Comparison of ENCODE assay signal across 8 mouse cellular contexts in genomic region chr8:95002089-95002655, GRCm38 (mm10). TPM values are rescaled to one million over a fixed set of nuclear protein-coding genes. Genes with fewer than 3 reads are reported as not detected.
A peak's percentile ranks its signal among the peaks of the same experiment; 100 is the strongest.
DNase-seq lines count a peak whose midpoint lies in the region; ATAC-seq and TF ChIP-seq lines count a peak whose summit lies in the region.

No protein-coding gene starts in this region.

- peaks cover 52% of the 10 kb centered on the region for H3K4me1 ChIP-seq in midbrain, embryonic 10.5 days
- H3K4me1 ChIP-seq in midbrain, embryonic 11.5 days (ENCODE audit: control insufficient read depth, insufficient read depth, low read length), result peaks cover 49% of the 10 kb centered on the region
- H3K4me1 ChIP-seq in hindbrain, embryonic 14.5 days (replicated peaks; ENCODE audit: control insufficient read depth, insufficient read depth, low read length), result peaks cover 53% of the 10 kb centered on the region
- H3K4me1 ChIP-seq in neural tube, embryonic 13.5 days (replicated peaks), result peaks cover 53% of the 10 kb centered on the region

- no peak; the same call in 1 of the 2 replicates for ATAC-seq in midbrain, embryonic 11.5 days (ENCODE audit: low FRiP score)
- ATAC-seq in hindbrain, embryonic 14.5 days (ENCODE audit: low FRiP score), result no peak
- ATAC-seq in neural tube, embryonic 13.5 days (ENCODE audit: low read depth), result no peak

- DNase-seq in gastrocnemius, adult 2 months, result peak; percentile 44
- no peak for DNase-seq in gastrocnemius, postnatal 36 days
- no peak for DNase-seq in midbrain, embryonic 10.5 days (ENCODE audit: low spot score)
- no peak for DNase-seq in midbrain, embryonic 11.5 days (ENCODE audit: low spot score, missing footprints)
- no peak for DNase-seq in hindbrain, embryonic 14.5 days (ENCODE audit: low spot score)
- no peak for DNase-seq in right cerebral cortex, postnatal 10 days (ENCODE audit: low spot score in 2 of 2)
- no peak for DNase-seq in layer of hippocampus, postnatal 36 days

- no peak overlapping the region for H3K9ac ChIP-seq in midbrain, embryonic 11.5 days (ENCODE audit: low read length)
- no peak overlapping the region for H3K9ac ChIP-seq in hindbrain, embryonic 14.5 days
- H3K9ac ChIP-seq in neural tube, embryonic 13.5 days, result peak overlapping the region; percentile 18

- H3K27ac ChIP-seq in gastrocnemius, adult 2 months, result peak overlapping the region; percentile 92
- peak overlapping the region; percentile 98; the same call in 1 of the 2 replicates for H3K27ac ChIP-seq in midbrain, embryonic 10.5 days (replicated peaks)
- no peak overlapping the region for H3K27ac ChIP-seq in midbrain, embryonic 11.5 days (ENCODE audit: low read depth, low read length)
- H3K27ac ChIP-seq in hindbrain, embryonic 14.5 days, result no peak overlapping the region
- H3K27ac ChIP-seq in neural tube, embryonic 13.5 days (replicated peaks), result peak overlapping the region; percentile 34; the same call in 1 of the 2 replicates

- H3K4me2 ChIP-seq in midbrain, embryonic 11.5 days, result no peak overlapping the region
- 0 out of 2 replicates have a peak overlapping the region, but pooled peaks have one; percentile 80 for H3K4me2 ChIP-seq in hindbrain, embryonic 14.5 days (replicated peaks)
- peak overlapping the region; percentile 79 for H3K4me2 ChIP-seq in neural tube, embryonic 13.5 days

- 65% methylated on average over 8 of the region's 8 CpGs for WGBS in midbrain, embryonic 10.5 days
- WGBS in midbrain, embryonic 11.5 days, result 69% methylated on average over 8 of the region's 8 CpGs
- 71% methylated on average over 8 of the region's 8 CpGs for whole genome bisulfite sequencing in hindbrain, embryonic 14.5 days
- 47% methylated on average over 8 of the region's 8 CpGs for WGBS in neural tube, embryonic 13.5 days

- no peaks in the 10 kb centered on the region for H3K27me3 ChIP-seq in midbrain, embryonic 10.5 days (ENCODE audit: low read depth, poor library complexity, severe bottlenecking)
- no peaks in the 10 kb centered on the region for H3K27me3 ChIP-seq in midbrain, embryonic 11.5 days (ENCODE audit: control insufficient read depth, insufficient read depth, low read length)
- no peaks in the 10 kb centered on the region for H3K27me3 ChIP-seq in hindbrain, embryonic 14.5 days (ENCODE audit: control insufficient read depth, insufficient read depth, low read length)
- H3K27me3 ChIP-seq in neural tube, embryonic 13.5 days, result no peaks in the 10 kb centered on the region

- peaks cover 76% of the 10 kb centered on the region for H3K36me3 ChIP-seq in midbrain, embryonic 10.5 days
- H3K36me3 ChIP-seq in midbrain, embryonic 11.5 days (ENCODE audit: control insufficient read depth, insufficient read depth, low read length), result peaks cover 38% of the 10 kb centered on the region
- H3K36me3 ChIP-seq in hindbrain, embryonic 14.5 days (replicated peaks; ENCODE audit: control insufficient read depth, insufficient read depth), result peaks cover 47% of the 10 kb centered on the region
- peaks cover 49% of the 10 kb centered on the region for H3K36me3 ChIP-seq in neural tube, embryonic 13.5 days

- H3K4me3 ChIP-seq in gastrocnemius, adult 2 months, result peak overlapping the region; percentile 42
- H3K4me3 ChIP-seq in midbrain, embryonic 10.5 days, result no peak overlapping the region
- H3K4me3 ChIP-seq in midbrain, embryonic 11.5 days (ENCODE audit: low read depth, low read length), result no peak overlapping the region
- H3K4me3 ChIP-seq in hindbrain, embryonic 14.5 days (replicated peaks; ENCODE audit: low read length), result no peak overlapping the region
- no peak overlapping the region for H3K4me3 ChIP-seq in neural tube, embryonic 13.5 days

- no peak for TF ChIP-seq CTCF in gastrocnemius, adult 2 months (IDR thresholded peaks at IDR 0.05)

- H3K9me3 ChIP-seq in midbrain, embryonic 10.5 days (replicated peaks), result no peaks in the 10 kb centered on the region
- H3K9me3 ChIP-seq in midbrain, embryonic 11.5 days (ENCODE audit: control insufficient read depth, low read length), result no peaks in the 10 kb centered on the region
- no peaks in the 10 kb centered on the region for H3K9me3 ChIP-seq in hindbrain, embryonic 14.5 days (ENCODE audit: control insufficient read depth, low read length)
- H3K9me3 ChIP-seq in neural tube, embryonic 13.5 days, result no peaks in the 10 kb centered on the region

- intact Hi-C loops in gastrocnemius, adult 2 months (cut with DNase I), result no loop called here
- intact Hi-C loops in gastrocnemius, postnatal 36 days (cut with DNase I), result no loop called here

RNA-seq across cellular contexts. Expression of gene Adgrg3, which starts 15.3 kb away (rescaled TPM):
- total RNA-seq in gastrocnemius, adult 2 months (2021), result under 1 TPM; 0.28 to 0.43 TPM
- under 1 TPM; 0.20 to 0.52 TPM for total RNA-seq in gastrocnemius, postnatal 36 days (2021)
- 3.8 and 3.9 TPM in 2 replicates for polyA plus RNA-seq in midbrain, embryonic 10.5 days (2016; fragmentation: Nextera tagmentation; extraction: Ambion mirVana)
- polyA plus RNA-seq in midbrain, embryonic 11.5 days (2014; fragmentation: Nextera tagmentation; extraction: Ambion mirVana), result 2.6 and 2.8 TPM in 2 replicates
- 1.1 and 1.2 TPM in 2 replicates for polyA plus RNA-seq in hindbrain, embryonic 14.5 days (2014; fragmentation: Nextera tagmentation; extraction: Ambion mirVana)
- 1.4 and 1.5 TPM in 2 replicates for polyA plus RNA-seq in neural tube, embryonic 13.5 days (2015; fragmentation: Nextera tagmentation; extraction: Ambion mirVana)
- total RNA-seq in layer of hippocampus, postnatal 36 days (2021), result under 1 TPM; 0.17 to 0.66 TPM

RNA-seq across cellular contexts. Expression of gene Adgrg1, which starts 27.6 kb away (rescaled TPM):
- total RNA-seq in gastrocnemius, adult 2 months (2021), result 10 to 100 TPM; 20.7 to 27.4 TPM
- 10 to 100 TPM; 20.9 to 25.5 TPM for total RNA-seq in gastrocnemius, postnatal 36 days (2021)
- 116 and 163 TPM in 2 replicates for polyA plus RNA-seq in midbrain, embryonic 10.5 days (2016; fragmentation: Nextera tagmentation; extraction: Ambion mirVana)
- polyA plus RNA-seq in midbrain, embryonic 11.5 days (2014; fragmentation: Nextera tagmentation; extraction: Ambion mirVana), result 153 and 157 TPM in 2 replicates
- polyA plus RNA-seq in hindbrain, embryonic 14.5 days (2014; fragmentation: Nextera tagmentation; extraction: Ambion mirVana), result 115 and 123 TPM in 2 replicates
- 160 and 168 TPM in 2 replicates for polyA plus RNA-seq in neural tube, embryonic 13.5 days (2015; fragmentation: Nextera tagmentation; extraction: Ambion mirVana)
- total RNA-seq in layer of hippocampus, postnatal 36 days (2021), result 100 to 1,000 TPM in 1 of 2 experiments, 10 to 100 TPM in 1; 79.5 to 104 TPM

RNA-seq across cellular contexts. Expression of gene Drc7, which starts 52.7 kb away (rescaled TPM):
- total RNA-seq in gastrocnemius, adult 2 months (2021), result not detected
- total RNA-seq in gastrocnemius, postnatal 36 days (2021), result not detected
- 0.11 and 0.14 TPM in 2 replicates for polyA plus RNA-seq in midbrain, embryonic 10.5 days (2016; fragmentation: Nextera tagmentation; extraction: Ambion mirVana)
- polyA plus RNA-seq in midbrain, embryonic 11.5 days (2014; fragmentation: Nextera tagmentation; extraction: Ambion mirVana), result 0.14 TPM in 1 of 2 replicates, not detected in the other
- 1.8 and 2.3 TPM in 2 replicates for polyA plus RNA-seq in hindbrain, embryonic 14.5 days (2014; fragmentation: Nextera tagmentation; extraction: Ambion mirVana)
- polyA plus RNA-seq in neural tube, embryonic 13.5 days (2015; fragmentation: Nextera tagmentation; extraction: Ambion mirVana), result 0.18 and 0.26 TPM in 2 replicates
- 1 to 10 TPM; 1.1 to 2.7 TPM for total RNA-seq in layer of hippocampus, postnatal 36 days (2021)

Comparison
In these comparisons a context has a peak if more than half of its experiments do, and no peak if none do; other contexts are left out.
1. H3K27ac ChIP-seq: peak in gastrocnemius, adult 2 months (single experiment), midbrain, embryonic 10.5 days (single experiment) and neural tube, embryonic 13.5 days (single experiment); none in midbrain, embryonic 11.5 days (single experiment) and hindbrain, embryonic 14.5 days (single experiment).